Mouse (Mus musculus) heart, postnatal 0 days (tissue): Measurements from ENCODE around the gene Mccc2. TPM values are rescaled to one million over a fixed set of nuclear protein-coding genes. Genes with fewer than 3 reads are reported as not detected.
A peak's percentile ranks its signal among the peaks of the same experiment; 100 is the strongest.

Experiments used
- ATAC-seq: fragments of 200-750 bp; cut with Nextera tagmentation; 2 replicates; pipeline ENCODE4 v1.8.0; 2017; ENCODE audit warnings: low read depth, moderate number of reproducible peaks, moderate library complexity; ENCODE audit not compliant: insufficient read depth
- DNase-seq: peaks from one replicate; pipeline ENCODE4 v3.0.0-alpha.2; 2016; ENCODE audit warnings: low spot score
- H3K27ac ChIP-seq: fragments of 300-500 bp; sonication (generic); 2 replicates; pipeline ENCODE4 v1.5.1; 2014; ENCODE audit warnings: low read depth, mild to moderate bottlenecking
- H3K27me3 ChIP-seq: fragments of 300-500 bp; sonication (generic); 2 replicates; pipeline ENCODE4 v1.6.1; 2014; ENCODE audit warnings: low read length, mixed read lengths; ENCODE audit not compliant: control insufficient read depth, insufficient read depth
- H3K36me3 ChIP-seq: fragments of 300-500 bp; sonication (generic); replicated peaks from 2 replicates; pipeline ENCODE4 v1.6.1; 2014; ENCODE audit warnings: low read length, mixed read lengths; ENCODE audit not compliant: control insufficient read depth, insufficient read depth
- H3K4me1 ChIP-seq: fragments of 300-500 bp; sonication (generic); 2 replicates; pipeline ENCODE4 v1.6.1; 2014; ENCODE audit warnings: antibody characterized with exemption; ENCODE audit not compliant: control insufficient read depth, insufficient read depth
- H3K4me2 ChIP-seq: fragments of 300-500 bp; sonication (generic); 2 replicates; pipeline ENCODE4 v1.6.1; 2014; ENCODE audit warnings: low read depth, mild to moderate bottlenecking, low read length, moderate library complexity
- H3K4me3 ChIP-seq: fragments of 300-500 bp; sonication (generic); 2 replicates; pipeline ENCODE4 v1.5.1; 2014; ENCODE audit warnings: low read depth, low read length
- H3K9ac ChIP-seq: fragments of 300-500 bp; sonication (generic); replicated peaks from 2 replicates; pipeline ENCODE4 v1.6.1; 2014; ENCODE audit warnings: low read depth, low read length, mixed read lengths
- H3K9me3 ChIP-seq: fragments of 300-500 bp; sonication (generic); replicated peaks from 2 replicates; pipeline ENCODE4 v1.6.1; 2016; ENCODE audit warnings: low read length; ENCODE audit not compliant: control insufficient read depth
- CTCF ChIP-seq: IDR thresholded peaks from 2 replicates; pipeline ENCODE4 v1.5.1; 2016; ENCODE audit warnings: antibody characterized with exemption, control low read depth, low read depth
- EP300 ChIP-seq: IDR thresholded peaks from 2 replicates; pipeline ENCODE4 v1.6.1; 2016; ENCODE audit warnings: antibody characterized with exemption, low read depth
- WGBS: fragments of 180-500 bp; shearing (Covaris S2); extraction: QIAGEN DNeasy Blood & Tissue Kit; methylation state at CpG from one replicate; pipeline ENCODE4 v1.1.7; 2014; 5-methylcytosine and 5-hydroxymethylcytosine counted together
- polyA plus RNA-seq: library from polyadenylated mRNA; unstranded; fragments of >200 nt; fragmentation: Nextera tagmentation; extraction: Ambion mirVana; gene quantifications from 2 replicates; pipeline ENCODE4 v1.2.1, GENCODE M21; 2015
- total RNA-seq: library from RNA; depleted of rRNA; stranded (reverse); fragments of >200 nt; gene quantifications from 2 replicates; pipeline ENCODE4 v1.2.3, GENCODE M21; 2014; ENCODE audit warnings: low replicate concordance; rRNA removed

The Mccc2 gene
- total and polyA plus RNA-seq, 2 experiments from 2014 or later, result 31.2 to 32.4 TPM

DNA sequence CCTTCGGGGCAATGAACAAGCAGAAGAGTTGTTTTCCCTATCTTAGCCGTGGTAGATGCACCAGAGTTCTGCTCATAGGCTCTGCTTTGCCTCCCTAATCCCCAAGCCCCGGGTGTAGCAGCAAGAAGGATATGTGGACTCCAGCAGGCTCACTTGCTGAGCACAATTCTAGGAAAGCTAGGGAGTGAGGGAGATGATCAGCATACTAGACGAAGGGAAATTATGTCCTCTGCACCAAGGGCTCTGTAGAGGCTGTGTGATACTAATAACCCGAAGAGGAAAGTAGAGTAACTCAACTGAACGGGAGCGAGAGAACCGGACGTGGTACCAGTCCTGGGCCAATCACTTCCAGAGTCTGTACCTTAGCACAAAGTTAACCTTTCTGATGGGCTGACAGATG, 114.5 kb downstream of the Mccc2 start, which contains the start of gene Cartpt:
Gene Cartpt (minus strand): TSS at position 127 of the 400 bp plus-strand sequence.
- ATAC-seq, result no peak
- Histone ChIP-seq H3K9me3 (no peaks in the 10 kb centered on the region), H3K36me3 (no peaks in the 10 kb centered on the region), H3K9ac (no peak within 1 kb of the TSS), H3K27ac (no peak within 1 kb of the TSS), H3K4me2 (no peak within 1 kb of the TSS), H3K4me1 (no peaks in the 10 kb centered on the region), H3K27me3 (peaks cover 34% of the 10 kb centered on the region), H3K4me3 (no peak within 1 kb of the TSS)
- DNase-seq, result no peak
- WGBS, result 43% methylated on average over 9 of the region's 9 CpGs
- no peak for TF ChIP-seq EP300
- no peak for TF ChIP-seq CTCF

DNA sequence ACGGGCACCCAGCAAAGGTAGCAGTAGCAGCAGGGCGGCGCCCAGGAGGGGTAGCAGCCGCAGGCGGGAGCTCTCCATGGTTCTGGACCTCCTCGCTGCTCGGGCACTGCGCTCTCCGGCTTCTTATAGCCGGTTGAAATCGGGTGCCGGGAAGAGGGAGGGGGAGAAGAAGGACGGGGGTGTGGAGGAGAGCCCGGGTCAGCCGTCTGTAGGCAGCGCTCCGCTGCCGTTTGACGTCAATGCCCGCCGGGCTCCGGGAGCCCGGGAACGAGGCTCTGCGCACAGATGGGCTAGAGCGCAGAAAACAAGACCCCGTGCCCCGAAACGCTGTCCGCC, 114.9 kb downstream of the Mccc2 start:
- H3K9me3 ChIP-seq, result no peaks in the 10 kb centered on the region
- no peak overlapping the region for H3K27ac ChIP-seq
- no peaks in the 10 kb centered on the region for H3K4me1 ChIP-seq
- TF ChIP-seq CTCF (no peak), EP300 (no peak)
- no peak overlapping the region for H3K9ac ChIP-seq
- DNase-seq (peak; percentile 60), ATAC-seq (peak; percentile 78)
- H3K27me3 ChIP-seq, result peaks cover 34% of the 10 kb centered on the region
- no peak overlapping the region for H3K4me2 ChIP-seq
- WGBS, result 3% methylated on average over 23 of the region's 30 CpGs
- no peaks in the 10 kb centered on the region for H3K36me3 ChIP-seq
- no peak overlapping the region for H3K4me3 ChIP-seq

DNA sequence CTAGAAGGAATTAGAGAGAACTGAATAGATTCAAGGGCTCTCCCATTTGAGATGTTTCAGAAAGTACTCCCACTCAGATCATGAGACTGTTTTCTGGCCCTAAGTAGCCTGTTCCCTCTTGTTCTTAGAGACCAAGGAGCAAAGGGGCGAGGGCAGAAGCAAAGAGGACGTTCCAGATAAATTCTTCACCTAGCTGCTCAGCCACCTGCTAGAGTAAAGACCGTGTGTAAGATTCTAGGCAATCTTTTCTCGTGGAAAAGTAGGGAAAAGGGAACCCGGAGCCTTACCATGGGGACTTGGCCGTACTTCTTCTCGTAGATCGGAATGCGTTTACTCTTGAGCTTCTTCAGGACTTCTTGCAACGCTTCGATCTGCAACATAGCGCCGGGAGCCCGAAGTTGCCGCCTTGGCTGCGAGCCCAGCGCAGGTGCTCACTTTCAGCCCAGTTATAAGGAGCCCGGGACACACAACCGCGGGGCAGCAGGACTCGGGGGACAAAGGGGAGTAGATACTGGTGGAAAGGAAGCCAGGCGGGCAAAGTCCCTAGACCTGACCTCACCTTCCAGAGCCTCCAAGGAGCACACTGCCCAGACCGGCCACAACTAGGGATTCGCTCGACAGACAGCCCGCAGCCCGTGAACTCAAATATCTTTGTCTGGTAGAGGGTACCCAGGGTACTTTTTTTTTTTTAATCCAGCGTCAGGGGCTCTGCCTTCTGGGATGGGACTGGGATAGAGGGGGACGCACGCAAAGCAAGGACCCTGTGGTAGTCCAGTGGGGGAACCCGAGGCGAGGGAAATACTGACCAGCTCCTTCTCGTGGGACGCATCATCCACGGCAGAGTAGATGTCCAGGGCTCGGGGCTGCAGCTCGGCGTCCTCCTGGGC, 115.5 kb downstream of the Mccc2 start:
- Histone ChIP-seq H3K9ac (no peak overlapping the region), H3K4me1 (no peaks in the 10 kb centered on the region), H3K27ac (no peak overlapping the region), H3K4me3 (no peak overlapping the region), H3K4me2 (no peak overlapping the region), H3K27me3 (peaks cover 34% of the 10 kb centered on the region), H3K9me3 (no peaks in the 10 kb centered on the region), H3K36me3 (no peaks in the 10 kb centered on the region)
- WGBS, result 8% methylated on average over 38 of the region's 38 CpGs
- no peak for DNase-seq
- no peak for ATAC-seq
- TF ChIP-seq CTCF (no peak), EP300 (no peak)

DNA sequence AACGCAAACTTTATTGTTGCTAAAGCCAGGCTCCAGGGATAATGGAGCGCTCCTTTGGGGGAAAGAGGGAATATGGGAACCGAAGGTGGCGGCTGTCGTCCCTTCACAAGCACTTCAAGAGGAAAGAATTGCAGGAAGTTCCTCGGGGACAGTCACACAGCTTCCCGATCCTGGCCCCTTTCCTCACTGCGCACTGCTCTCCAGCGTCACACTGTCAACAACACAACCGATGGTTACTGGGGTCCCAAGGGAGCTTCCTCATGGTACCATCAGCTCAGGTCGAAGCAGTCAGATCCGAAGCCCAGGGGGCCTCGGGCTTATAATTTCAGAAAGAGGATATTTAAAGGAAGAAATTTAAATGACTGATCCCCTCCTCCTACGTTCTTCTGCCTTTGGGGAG, 116.6 kb downstream of the Mccc2 start:
- 23% methylated on average over 14 of the region's 14 CpGs for WGBS
- no peaks in the 10 kb centered on the region for H3K9me3 ChIP-seq
- no peak overlapping the region for H3K4me2 ChIP-seq
- no peaks in the 10 kb centered on the region for H3K36me3 ChIP-seq
- H3K9ac ChIP-seq, result no peak overlapping the region
- no peaks in the 10 kb centered on the region for H3K4me1 ChIP-seq
- peaks cover 33% of the 10 kb centered on the region for H3K27me3 ChIP-seq
- no peak overlapping the region for H3K27ac ChIP-seq
- no peak overlapping the region for H3K4me3 ChIP-seq
- TF ChIP-seq CTCF (no peak), EP300 (no peak)
- ATAC-seq, result no peak
- no peak for DNase-seq

Other genes starting within 250 kb of the Mccc2 start
- not detected in 2 replicates for gene Cartpt, start 114.5 kb downstream of the Mccc2 start, total RNA-seq
- gene Cartpt, start 114.5 kb downstream of the Mccc2 start, polyA plus RNA-seq, result 1.1 TPM in 1 of 2 replicates, not detected in the other
- gene Bdp1, start 88.4 kb upstream of the Mccc2 start, total RNA-seq, result 8.5 and 9.5 TPM in 2 replicates
- gene Bdp1, start 88.4 kb upstream of the Mccc2 start, polyA plus RNA-seq, result 13.2 and 16.0 TPM in 2 replicates
- 7.4 and 30.1 TPM in 2 replicates for gene Serf1, start 92.4 kb upstream of the Mccc2 start, total RNA-seq
- gene Serf1, start 92.4 kb upstream of the Mccc2 start, polyA plus RNA-seq, result 83.4 and 89.6 TPM in 2 replicates
- gene Smn1, start 109.2 kb upstream of the Mccc2 start, total RNA-seq, result 9.1 and 28.2 TPM in 2 replicates
- gene Smn1, start 109.2 kb upstream of the Mccc2 start, polyA plus RNA-seq, result 16.5 and 17.5 TPM in 2 replicates
- gene Naip2, start 186.5 kb upstream of the Mccc2 start, total RNA-seq, result 0.69 and 0.81 TPM in 2 replicates
- 0.12 and 0.14 TPM in 2 replicates for gene Naip2, start 186.5 kb upstream of the Mccc2 start, polyA plus RNA-seq
- gene Naip5, start 230.7 kb upstream of the Mccc2 start, total RNA-seq, result 1.5 TPM in 1 of 2 replicates, not detected in the other
- 0.08 and 0.14 TPM in 2 replicates for gene Naip5, start 230.7 kb upstream of the Mccc2 start, polyA plus RNA-seq